Mouse (Mus musculus) E14TG2a.4 (cell line): Measurements from ENCODE around the gene St14.

ENCODE experiments used
- CTCF ChIP-seq: conservative IDR thresholded peaks from 2 replicates; pipeline ENCODE4 v1.5.1; 2014; ENCODE audit warnings: low read length
- NANOG ChIP-seq: IDR thresholded peaks from 2 replicates; pipeline ENCODE4 v1.6.1; 2014; ENCODE audit warnings: borderline replicate concordance, low read length, mixed read lengths

DNA sequence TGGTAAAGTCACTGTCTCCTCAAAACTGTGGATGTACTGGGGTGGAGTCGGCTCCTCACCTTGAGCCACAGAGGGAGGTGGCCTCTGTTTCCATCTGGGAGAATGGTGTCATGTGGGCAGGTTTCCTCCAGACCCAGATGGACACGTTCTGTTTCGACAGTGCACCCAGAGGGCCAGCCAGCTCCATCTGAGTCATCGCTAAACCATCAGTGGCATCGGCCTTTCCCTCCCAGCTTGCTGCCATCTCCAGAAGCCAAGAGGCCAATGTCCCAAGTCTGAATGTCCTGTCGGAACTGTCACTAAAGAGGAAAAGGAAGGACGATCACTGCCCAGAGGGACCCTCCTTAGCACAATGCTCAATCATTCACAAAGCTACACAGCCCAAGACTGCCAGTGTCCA is 5.6 kb downstream of the St14 start:
- TF ChIP-seq CTCF (no peak), NANOG (no peak)
